Mouse (Mus musculus) embryonic facial prominence, embryonic 15.5 days (tissue): ENCODE data around the gene Txlng. TPM values are rescaled to one million over a fixed set of nuclear protein-coding genes. Genes with fewer than 3 reads are reported as not detected.
"Not testable (repeated sequence)": the region's sequence is repeated elsewhere in the genome, so short reads cannot be mapped to it uniquely, and the experiment has no call there.

Source experiments
- ATAC-seq: fragments of 200-750 bp; cut with Nextera tagmentation; 2 replicates; pipeline ENCODE4 v1.8.0; 2017; ENCODE audit warnings: low read depth, moderate TSS enrichment; ENCODE audit not compliant: insufficient number of reproducible peaks, low FRiP score, low TSS enrichment
- H3K27ac ChIP-seq: fragments of 300-500 bp; sonication (generic); replicated peaks from 2 replicates; pipeline ENCODE4 v1.5.1; 2015; ENCODE audit warnings: mild to moderate bottlenecking, inconsistent platforms
- H3K27me3 ChIP-seq: fragments of 300-500 bp; sonication (generic); 2 replicates; pipeline ENCODE4 v1.6.1; 2015; ENCODE audit warnings: inconsistent platforms
- H3K36me3 ChIP-seq: fragments of 300-500 bp; sonication (generic); 2 replicates; pipeline ENCODE4 v1.6.1; 2015; ENCODE audit warnings: mild to moderate bottlenecking, inconsistent platforms
- H3K4me1 ChIP-seq: fragments of 300-500 bp; sonication (generic); 2 replicates; pipeline ENCODE4 v1.6.1; 2015; ENCODE audit warnings: inconsistent platforms
- H3K4me2 ChIP-seq: fragments of 300-500 bp; sonication (generic); replicated peaks from 2 replicates; pipeline ENCODE4 v1.6.1; 2015; ENCODE audit warnings: mild to moderate bottlenecking, inconsistent platforms
- H3K4me3 ChIP-seq: fragments of 300-500 bp; sonication (generic); replicated peaks from 2 replicates; pipeline ENCODE4 v1.5.1; 2015; ENCODE audit warnings: mild to moderate bottlenecking, inconsistent platforms
- H3K9ac ChIP-seq: fragments of 300-500 bp; sonication (generic); 2 replicates; pipeline ENCODE4 v1.6.1; 2015; ENCODE audit warnings: inconsistent platforms
- H3K9me3 ChIP-seq: fragments of 300-500 bp; sonication (generic); replicated peaks from 2 replicates; pipeline ENCODE4 v1.6.1; 2016; ENCODE audit warnings: inconsistent platforms
- WGBS: fragments of 180-500 bp; shearing (Covaris S2); methylation state at CpG from one replicate; pipeline ENCODE4 v1.1.7; 2015; 5-methylcytosine and 5-hydroxymethylcytosine counted together
- polyA plus RNA-seq: library from polyadenylated mRNA; unstranded; fragments of >200 nt; fragmentation: Nextera tagmentation; extraction: Ambion mirVana; gene quantifications from 2 replicates; pipeline ENCODE4 v1.2.1, GENCODE M21; 2015

The Txlng gene
- polyA plus RNA-seq, 1 experiment from 2014 or later = 13.2 TPM

DNA sequence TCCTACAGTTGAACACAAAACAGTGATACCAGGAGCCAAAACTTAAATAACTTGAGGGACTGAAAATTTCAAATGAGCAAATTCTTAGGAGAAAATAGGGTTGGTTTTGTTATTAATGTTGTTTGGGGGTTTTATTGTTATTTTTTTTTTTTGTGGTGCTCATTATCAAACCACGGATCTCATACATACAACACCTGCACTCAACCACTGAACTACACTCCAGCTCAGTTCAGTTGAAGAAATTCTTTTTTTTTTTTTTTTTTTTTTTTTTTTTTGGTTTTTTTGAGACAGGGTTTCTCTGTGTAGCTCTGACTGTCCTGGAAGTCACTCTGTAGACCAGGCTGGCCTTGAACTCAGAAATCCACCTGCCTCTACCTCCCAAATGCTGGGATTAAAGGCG lies 1.1 kb upstream of the Txlng start:
- not testable (repeated sequence) for H3K9ac ChIP-seq, H3K9me3 ChIP-seq, H3K27me3 ChIP-seq, ATAC-seq, H3K4me2 ChIP-seq, H3K4me3 ChIP-seq, H3K36me3 ChIP-seq, H3K4me1 ChIP-seq, H3K27ac ChIP-seq
- 50% methylated on average over 2 of the region's 2 CpGs for WGBS

DNA sequence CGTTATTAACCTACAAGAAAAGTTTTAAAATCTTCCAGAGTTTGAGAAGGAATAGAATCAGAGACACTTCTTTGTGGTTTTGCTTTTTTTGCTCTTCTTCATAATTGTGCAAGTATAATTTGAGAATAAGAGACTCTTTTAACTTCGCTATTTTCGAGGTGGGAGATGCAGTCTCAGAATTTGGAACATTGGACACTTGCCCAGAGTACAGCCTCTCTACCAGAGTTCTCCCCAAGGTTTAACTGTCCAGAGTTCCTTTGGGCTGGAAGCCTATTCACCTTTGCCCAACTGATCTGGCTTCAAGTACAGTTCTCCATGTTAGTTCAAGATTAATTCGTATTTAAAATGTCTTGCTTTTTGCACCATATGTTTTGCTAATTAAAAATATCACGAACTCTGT lies 487 bp upstream of the Txlng start:
- Histone ChIP-seq H3K27ac (no peak overlapping the region), H3K36me3 (no peaks in the 10 kb centered on the region), H3K4me2 (no peak overlapping the region), H3K4me3 (peak overlapping the region; percentile 60), H3K9ac (no peak overlapping the region), H3K27me3 (no peaks in the 10 kb centered on the region), H3K4me1 (no peaks in the 10 kb centered on the region), H3K9me3 (no peaks in the 10 kb centered on the region)
- no peak for ATAC-seq
- 34% methylated on average over 5 of the region's 5 CpGs for whole genome bisulfite sequencing

DNA sequence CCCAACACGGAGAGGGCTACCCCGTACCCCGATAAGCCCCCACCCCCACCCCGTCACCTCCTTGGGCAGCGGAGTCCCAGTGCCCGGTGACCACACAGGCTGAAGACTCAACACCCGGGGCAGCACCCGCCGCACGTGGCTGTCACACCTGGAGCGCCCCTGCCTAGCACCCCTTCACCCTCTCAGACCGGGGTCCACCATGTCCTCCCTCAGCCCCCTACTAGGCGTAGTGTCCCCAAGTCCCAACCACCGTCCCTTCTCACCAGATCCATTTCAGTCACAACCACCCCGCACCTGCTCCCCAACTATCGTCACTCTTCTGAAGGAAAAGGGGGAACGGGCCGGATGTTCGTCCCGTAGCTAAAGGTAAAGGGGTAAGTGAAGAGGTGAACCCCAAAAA lies 471 bp downstream of the Txlng start:
- H3K27me3 ChIP-seq = no peaks in the 10 kb centered on the region

GRCm38 (mm10) chrX:162828016-162828415 lies 1.2 kb downstream of the Txlng start:
- ATAC-seq = no peak
- Histone ChIP-seq H3K9me3 (no peaks in the 10 kb centered on the region), H3K36me3 (no peaks in the 10 kb centered on the region), H3K27ac (no peak overlapping the region), H3K4me3 (peak overlapping the region; percentile 60), H3K4me1 (no peaks in the 10 kb centered on the region), H3K4me2 (peak overlapping the region; percentile 79), H3K9ac (no peak overlapping the region), H3K27me3 (no peaks in the 10 kb centered on the region)
- WGBS = 25% methylated on average over 6 of the region's 6 CpGs

More for the DNA sequence above, 471 bp downstream of the Txlng start:
- ATAC-seq = no peak
- no peak overlapping the region for H3K27ac ChIP-seq
- H3K4me2 ChIP-seq = peak overlapping the region; percentile 79
- peak overlapping the region; percentile 60 for H3K4me3 ChIP-seq
- H3K4me1 ChIP-seq = no peaks in the 10 kb centered on the region
- 15% methylated on average over 20 of the region's 20 CpGs for WGBS
- no peaks in the 10 kb centered on the region for H3K36me3 ChIP-seq
- H3K9me3 ChIP-seq = no peaks in the 10 kb centered on the region
- H3K9ac ChIP-seq = peak overlapping the region; percentile 48

DNA sequence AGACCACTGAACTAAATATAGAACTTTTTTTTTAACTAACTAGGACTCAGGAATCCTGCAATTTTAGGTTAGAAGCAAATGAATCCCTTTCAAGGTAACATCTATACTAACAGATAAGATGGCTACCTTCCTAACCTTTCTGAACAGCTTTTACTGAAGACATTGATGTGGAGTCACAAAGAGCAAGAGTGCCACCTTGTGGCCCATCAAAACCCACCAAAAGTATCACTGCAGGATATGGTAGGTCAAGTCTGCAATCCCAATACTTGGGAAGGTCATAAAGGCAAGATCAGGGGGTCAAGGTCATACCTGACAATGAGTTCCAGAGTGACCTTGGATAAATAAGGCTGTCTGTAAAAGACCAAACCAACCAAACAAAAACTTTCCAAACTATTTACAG lies 28.9 kb downstream of the Txlng start:
- Histone ChIP-seq H3K4me2 (no peak overlapping the region), H3K36me3 (no peaks in the 10 kb centered on the region), H3K4me3 (no peak overlapping the region), H3K27me3 (no peaks in the 10 kb centered on the region), H3K4me1 (no peaks in the 10 kb centered on the region), H3K9me3 (no peaks in the 10 kb centered on the region), H3K27ac (no peak overlapping the region), H3K9ac (no peak overlapping the region)
- no peak for ATAC-seq

GRCm38 (mm10) chrX:162791392-162791791 lies 37.9 kb downstream of the Txlng start:
- not testable (repeated sequence) for H3K9me3 ChIP-seq, H3K4me2 ChIP-seq, H3K4me3 ChIP-seq, H3K9ac ChIP-seq, ATAC-seq, H3K27ac ChIP-seq, H3K4me1 ChIP-seq, H3K27me3 ChIP-seq, H3K36me3 ChIP-seq
- WGBS = 71% methylated on average over 5 of the region's 5 CpGs

GRCm38 (mm10) chrX:162788372-162788771 lies 40.9 kb downstream of the Txlng start:
- no peak overlapping the region for H3K27ac ChIP-seq

DNA sequence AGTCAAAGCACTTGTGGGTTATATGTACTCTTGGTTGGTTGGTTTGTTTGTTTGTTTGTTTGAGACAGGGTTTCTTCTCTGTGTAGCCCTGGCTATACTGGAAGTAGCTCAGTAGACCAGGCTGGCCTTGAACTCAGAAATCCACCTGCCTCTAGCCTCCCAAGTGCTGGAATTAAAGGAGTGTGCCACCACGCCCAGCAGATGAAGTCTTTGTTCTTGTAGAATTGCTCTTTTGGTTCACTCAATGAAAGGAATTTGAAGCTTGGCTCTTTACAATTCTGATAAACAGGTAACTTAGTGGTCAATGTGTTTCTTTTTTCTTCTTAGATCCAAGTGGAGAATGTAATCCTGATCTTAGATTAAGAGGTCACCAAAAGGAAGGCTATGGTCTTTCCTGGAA lies 58.5 kb downstream of the Txlng start:
- H3K36me3 ChIP-seq = peaks cover 7% of the 10 kb centered on the region
- WGBS = 77% methylated on average over 1 of the region's 1 CpGs
- H3K4me2 ChIP-seq = no peak overlapping the region
- no peaks in the 10 kb centered on the region for H3K4me1 ChIP-seq
- H3K4me3 ChIP-seq = no peak overlapping the region
- no peak overlapping the region for H3K9ac ChIP-seq
- H3K27ac ChIP-seq = no peak overlapping the region
- H3K27me3 ChIP-seq = no peaks in the 10 kb centered on the region
- no peaks in the 10 kb centered on the region for H3K9me3 ChIP-seq
- no peak for ATAC-seq

More at GRCm38 (mm10) chrX:162788372-162788771, 40.9 kb downstream of the Txlng start:
- no peaks in the 10 kb centered on the region for H3K4me1 ChIP-seq
- H3K4me3 ChIP-seq = no peak overlapping the region
- H3K4me2 ChIP-seq = no peak overlapping the region
- no peak overlapping the region for H3K9ac ChIP-seq
- 67% methylated on average over 1 of the region's 1 CpGs for WGBS
- H3K27me3 ChIP-seq = 0 out of 2 replicates have a peak, but pooled peaks cover 2% of the 10 kb centered on the region
- H3K36me3 ChIP-seq = no peaks in the 10 kb centered on the region
- ATAC-seq = no peak
- no peaks in the 10 kb centered on the region for H3K9me3 ChIP-seq

DNA sequence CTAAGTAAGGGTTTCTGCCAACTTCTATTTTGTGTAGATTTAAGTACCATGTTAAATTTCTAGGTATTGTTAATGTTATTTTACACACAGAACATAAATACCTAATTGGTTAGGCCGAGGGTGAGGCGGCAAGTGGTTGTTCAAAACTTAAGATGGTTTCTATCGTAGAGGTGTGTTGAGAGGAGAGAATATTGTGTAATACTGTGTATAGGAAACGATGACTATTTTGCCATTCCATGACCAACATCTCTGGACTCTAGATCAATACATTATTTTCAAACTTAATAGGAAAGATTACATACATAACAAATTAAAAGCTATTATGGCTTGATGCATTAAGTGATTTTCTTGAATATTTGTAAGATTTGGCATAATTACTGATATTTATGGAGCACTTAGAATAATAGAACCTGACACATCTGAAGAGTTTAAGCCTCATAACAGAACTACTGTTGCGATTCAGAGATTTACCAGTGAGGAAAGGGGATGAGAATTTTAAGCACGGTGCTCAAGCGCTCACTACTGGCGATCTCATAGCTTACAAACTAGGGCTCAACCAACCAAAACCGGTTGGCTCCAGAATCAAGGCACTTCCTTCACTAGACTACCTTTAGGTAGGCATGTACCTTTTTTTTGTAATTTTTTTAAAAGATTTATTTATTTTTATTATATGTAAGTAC lies 67.4 kb downstream of the Txlng start:
- H3K27ac ChIP-seq = no peak overlapping the region
- no peaks in the 10 kb centered on the region for H3K9me3 ChIP-seq
- peak overlapping the region; percentile 64; the same call in 1 of the 2 replicates for H3K9ac ChIP-seq
- H3K4me3 ChIP-seq = peak overlapping the region; percentile 66
- H3K36me3 ChIP-seq = no peaks in the 10 kb centered on the region
- ATAC-seq = no peak
- H3K27me3 ChIP-seq = no peaks in the 10 kb centered on the region
- 30% methylated on average over 9 of the region's 9 CpGs for WGBS
- peak overlapping the region; percentile 46 for H3K4me2 ChIP-seq
- H3K4me1 ChIP-seq = peaks cover 4% of the 10 kb centered on the region; the same call in 1 of the 2 replicates

DNA sequence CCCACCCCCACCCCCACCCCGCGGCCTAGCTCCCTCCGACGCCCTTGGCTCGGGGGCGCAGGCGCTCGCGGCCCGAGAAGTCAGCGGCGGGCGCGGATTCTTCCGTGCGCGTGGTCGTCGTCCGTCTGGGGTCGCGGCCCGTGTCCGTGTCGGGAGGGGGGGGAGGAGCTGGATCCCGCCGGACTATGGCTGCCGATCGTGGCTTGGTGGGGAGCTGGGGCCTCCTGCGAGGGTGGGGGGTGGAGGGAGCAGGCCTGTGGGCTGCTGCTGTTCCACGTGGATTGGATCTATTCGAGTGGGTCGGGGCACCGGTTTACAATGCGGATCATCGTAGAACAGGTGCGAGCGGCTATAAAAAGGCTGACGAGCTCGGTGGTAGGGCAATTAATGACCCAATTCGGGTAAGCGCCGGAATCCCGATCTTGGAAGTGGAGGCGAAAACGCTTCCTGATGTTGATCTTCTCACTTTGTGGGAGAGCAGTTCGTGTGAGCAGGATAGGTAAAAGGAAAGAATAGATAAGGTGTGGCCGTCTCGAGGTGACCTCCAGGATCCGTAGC lies 68.2 kb downstream of the Txlng start:
- Histone ChIP-seq H3K4me1 (peaks cover 4% of the 10 kb centered on the region; the same call in 1 of the 2 replicates), H3K27ac (peak overlapping the region; percentile 97), H3K27me3 (no peaks in the 10 kb centered on the region), H3K36me3 (no peaks in the 10 kb centered on the region), H3K4me3 (peak overlapping the region; percentile 66), H3K9ac (peak overlapping the region; percentile 64), H3K4me2 (peak overlapping the region; percentile 46), H3K9me3 (no peaks in the 10 kb centered on the region)
- WGBS = 22% methylated on average over 26 of the region's 50 CpGs
- ATAC-seq = no peak

- H3K9ac ChIP-seq = peak within 1 kb of the TSS; percentile 64
- H3K36me3 ChIP-seq = no peaks in the 10 kb centered on the region
- peak within 1 kb of the TSS; percentile 97 for H3K27ac ChIP-seq
- H3K4me2 ChIP-seq = peak within 1 kb of the TSS; percentile 46
- no peaks in the 10 kb centered on the region for H3K27me3 ChIP-seq
- H3K9me3 ChIP-seq = no peaks in the 10 kb centered on the region
- H3K4me3 ChIP-seq = peak within 1 kb of the TSS; percentile 66
- H3K4me1 ChIP-seq = peaks cover 4% of the 10 kb centered on the region; the same call in 1 of the 2 replicates
- peak; percentile 99 for ATAC-seq
- 24% methylated on average over 53 of the region's 100 CpGs for WGBS
These were observed 68.9 kb downstream of the Txlng start, which contains the start of gene Rbbp7 for GRCm38 (mm10) chrX:162760115-162760942. TSS of gene Rbbp7 (plus strand) at chrX:162760402.
